Mouse (Mus musculus): Measurements from ENCODE around the gene Nudt9. TPM values are rescaled to one million over a fixed set of nuclear protein-coding genes. Genes with fewer than 3 reads are reported as not detected.
A peak's percentile ranks its signal among the peaks of the same experiment; 100 is the strongest.

Gene Nudt9
- total RNA-seq, 1 experiment from 2014 or later: 62.9 TPM

DNA sequence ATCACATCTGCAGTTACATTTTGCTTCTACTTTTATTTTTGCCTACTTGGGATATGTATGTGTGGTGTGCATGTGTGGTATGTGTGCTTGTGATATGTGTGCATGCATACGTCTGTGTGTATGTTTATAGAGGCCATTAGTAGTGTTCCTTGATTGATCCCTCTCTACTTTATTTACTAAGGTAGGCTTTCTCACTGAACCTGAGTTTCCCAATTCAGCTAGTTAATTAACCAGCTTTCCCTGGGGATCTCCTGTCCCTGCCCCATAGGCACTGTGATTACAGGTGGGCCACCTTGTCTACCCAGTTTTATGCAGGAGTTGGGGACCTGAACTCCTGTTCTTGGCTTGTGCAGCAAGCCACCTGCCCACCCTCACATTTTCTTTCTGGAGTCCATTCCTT lies 9.4 kb upstream of the Nudt9 start:
- DNase-seq: no peak

DNA sequence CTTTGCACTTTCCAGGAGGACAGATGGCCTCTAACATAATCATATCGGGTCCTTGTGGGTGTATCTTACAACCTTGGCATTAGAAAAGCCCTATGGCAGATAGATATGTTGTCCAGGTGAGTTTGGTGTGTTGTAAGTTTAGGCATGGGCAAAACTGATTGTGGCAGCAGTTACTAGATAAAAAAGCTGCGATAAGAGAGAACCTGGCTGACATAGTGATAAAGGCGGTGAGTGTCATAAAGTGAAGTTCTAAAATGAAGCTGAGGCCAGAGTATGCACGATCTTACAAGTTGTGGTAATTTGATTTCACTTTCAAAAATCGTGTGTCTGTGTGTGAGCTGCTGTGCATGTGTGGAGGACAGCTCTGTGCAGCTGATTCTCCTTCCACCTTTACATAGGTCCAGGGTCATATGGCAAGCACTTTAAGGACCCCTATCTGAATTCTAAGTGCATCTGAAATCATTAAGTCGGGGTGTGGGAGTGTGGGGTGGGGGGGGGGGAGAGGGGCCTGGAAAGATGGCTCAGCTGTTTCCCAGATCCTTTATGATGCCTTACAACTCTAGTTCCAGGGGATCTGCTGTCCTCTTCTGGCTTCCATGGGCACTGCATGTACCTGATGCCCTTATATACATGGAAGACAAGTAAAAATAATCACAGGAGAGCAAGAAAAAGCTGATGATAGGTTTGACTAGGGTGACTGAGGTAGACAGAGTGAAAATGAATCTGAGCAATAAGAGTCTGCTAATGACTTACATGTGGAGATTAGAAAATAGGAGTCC lies 6.8 kb upstream of the Nudt9 start:
- DNase-seq: peak; percentile 35

DNA sequence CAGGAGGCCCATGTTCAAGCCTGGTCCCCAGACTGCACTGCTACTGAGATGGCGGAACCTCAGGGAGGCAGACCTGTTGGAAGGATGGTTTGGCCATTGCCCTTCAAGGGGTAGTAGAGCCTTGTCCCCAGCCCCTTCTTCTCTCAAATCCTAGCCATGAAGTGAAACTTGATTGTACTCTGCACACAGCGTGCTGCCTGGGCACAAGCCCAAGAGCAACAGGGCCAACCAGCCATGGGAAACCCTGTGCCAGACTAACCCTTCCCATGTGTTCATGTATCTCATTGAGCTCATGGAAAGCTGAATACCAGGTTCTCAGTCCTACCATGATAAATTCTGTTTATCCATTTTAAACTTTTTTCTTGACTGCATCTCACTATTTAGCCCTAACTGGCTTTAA lies 3.2 kb upstream of the Nudt9 start:
- DNase-seq: no peak

DNA sequence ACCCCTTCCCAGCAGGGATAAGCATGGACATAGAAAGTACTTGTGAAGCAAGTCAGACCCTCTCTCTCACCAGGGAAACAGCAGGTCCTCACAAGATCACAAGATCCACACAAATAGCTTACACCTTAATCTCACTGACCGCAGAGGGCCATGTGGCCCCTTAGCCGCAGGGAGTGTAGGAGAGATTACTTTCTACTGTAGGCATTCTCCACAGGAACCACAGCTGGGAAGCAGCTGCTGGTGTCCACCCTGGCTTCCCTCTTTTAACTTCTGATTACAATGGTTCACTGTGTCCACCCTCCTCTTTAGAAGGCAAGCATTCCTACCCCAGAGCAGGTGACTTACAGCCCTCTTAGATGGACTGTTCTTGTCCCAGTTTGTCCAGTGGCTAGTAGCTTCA lies 2.4 kb upstream of the Nudt9 start:
- no peak for DNase-seq

DNA sequence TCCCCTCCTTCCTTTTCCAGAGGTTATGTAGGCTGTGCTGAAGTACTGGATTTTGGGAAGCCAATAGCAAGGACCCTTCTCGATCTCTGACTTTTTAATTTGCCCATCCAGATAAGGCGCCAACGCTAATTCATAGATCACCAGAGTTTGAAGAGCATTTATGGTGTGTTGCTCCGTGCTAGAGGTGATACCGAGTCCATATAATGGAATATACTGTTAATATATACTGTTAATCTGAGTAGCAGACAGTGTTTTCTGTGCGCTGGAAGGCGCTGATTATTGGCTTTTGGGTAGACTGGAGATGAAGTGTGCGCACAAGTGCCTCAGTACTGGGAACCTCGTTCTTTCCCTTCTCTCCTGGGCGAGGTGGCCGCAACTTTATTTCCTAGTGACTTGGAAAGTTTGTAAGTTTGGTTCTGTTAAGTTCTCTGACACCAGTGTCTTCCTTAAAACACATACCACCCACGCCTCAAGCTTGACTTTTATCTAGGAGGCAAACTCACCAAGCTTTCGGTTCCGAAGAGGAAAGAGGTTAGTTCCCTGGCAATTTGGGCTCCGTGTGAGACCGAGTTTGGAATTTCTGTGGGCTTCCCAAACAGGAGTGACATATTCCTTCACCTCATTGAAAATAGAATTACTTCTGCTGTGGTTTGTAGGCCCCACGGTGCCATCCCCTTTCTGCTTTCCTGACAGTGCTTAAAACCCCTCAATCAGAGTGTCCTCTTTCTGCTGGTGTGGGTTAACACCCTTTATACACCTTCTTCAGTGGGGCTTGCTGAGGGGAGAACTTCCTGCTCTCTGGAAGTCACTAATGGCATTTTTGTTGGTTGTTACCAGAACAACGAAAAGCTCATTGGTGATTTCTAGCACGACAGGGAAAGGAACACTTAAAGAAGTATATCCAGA lies 1.3 kb downstream of the Nudt9 start:
- no peak for DNase-seq

DNA sequence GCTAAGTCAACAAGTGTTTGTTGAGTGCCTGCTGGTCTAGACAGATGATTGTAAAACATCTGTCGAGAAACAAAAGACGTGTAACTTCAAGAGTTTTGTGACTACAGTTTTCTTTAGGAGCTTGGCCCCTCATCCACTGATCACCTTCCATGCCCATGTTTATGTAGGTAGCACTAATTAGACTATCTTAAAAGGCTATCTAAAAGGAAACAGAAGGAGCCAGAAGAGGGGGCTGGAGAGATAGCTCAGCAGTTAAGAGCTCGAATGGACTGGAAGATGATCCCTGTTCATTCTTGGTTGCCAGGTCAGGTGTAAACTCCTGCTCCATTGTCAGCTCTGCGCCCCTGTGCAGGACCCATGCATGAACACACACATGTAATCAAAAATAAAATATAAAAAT lies 2.0 kb downstream of the Nudt9 start:
- no peak for DNase-seq

DNA sequence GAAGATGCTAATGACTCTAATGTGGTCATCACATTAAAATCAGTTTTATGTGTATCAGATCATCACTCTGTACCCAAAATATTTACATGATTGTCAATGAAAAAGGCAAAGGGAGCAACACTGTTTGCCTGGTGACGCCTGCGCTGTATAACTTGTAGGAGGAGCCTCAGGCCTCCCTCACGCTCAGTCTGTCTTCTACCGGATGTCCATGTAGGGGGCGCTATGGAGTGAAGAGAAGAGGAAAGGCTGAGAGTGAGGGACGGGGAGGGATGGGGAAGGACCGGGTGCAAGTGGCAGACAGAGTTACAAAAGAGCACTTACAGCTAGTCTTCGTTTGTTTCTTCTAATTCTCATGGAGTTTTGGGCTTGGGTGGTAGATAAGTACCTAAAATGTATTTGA lies 6.8 kb downstream of the Nudt9 start:
- DNase-seq: peak; percentile 9

DNA sequence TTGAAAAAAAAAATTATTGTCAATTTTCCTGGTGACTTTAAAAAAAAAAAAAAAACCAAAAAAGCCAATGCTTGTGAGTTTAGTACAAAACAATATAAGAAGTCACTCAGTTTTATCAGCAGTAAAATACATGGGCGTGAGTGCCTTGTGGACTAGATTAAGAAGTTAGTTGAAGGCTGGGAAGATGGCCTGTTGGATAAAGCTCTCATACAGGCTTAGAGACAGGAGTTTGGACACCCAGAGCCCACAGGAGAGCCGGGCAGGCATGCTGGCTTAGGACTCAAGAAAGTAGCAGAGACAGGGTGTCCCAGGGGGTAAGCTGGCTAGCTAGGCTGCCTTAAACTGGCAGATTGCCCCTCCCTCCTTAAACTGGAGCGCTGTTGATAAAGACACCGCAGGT lies 8.8 kb downstream of the Nudt9 start:
- DNase-seq: no peak

DNA sequence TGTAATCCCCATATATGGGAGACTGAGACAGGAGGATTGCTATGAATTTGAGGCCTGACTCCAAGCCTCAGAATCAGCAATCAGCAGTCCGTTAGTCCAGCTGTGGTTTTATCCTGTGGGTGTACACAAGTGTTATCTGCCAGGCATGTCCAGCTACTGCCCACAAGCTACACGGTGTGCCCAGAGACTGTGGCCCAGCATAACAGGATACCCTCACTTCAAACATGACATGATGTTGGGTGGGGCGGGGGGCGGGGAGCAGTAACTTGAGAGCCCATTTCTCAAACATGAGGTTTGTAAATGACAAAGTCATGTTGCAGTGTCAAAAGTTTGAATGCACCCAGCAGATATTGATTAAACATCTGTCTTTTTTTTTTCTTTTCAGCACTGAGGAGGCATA lies 9.7 kb downstream of the Nudt9 start:
- no peak for DNase-seq

DNA sequence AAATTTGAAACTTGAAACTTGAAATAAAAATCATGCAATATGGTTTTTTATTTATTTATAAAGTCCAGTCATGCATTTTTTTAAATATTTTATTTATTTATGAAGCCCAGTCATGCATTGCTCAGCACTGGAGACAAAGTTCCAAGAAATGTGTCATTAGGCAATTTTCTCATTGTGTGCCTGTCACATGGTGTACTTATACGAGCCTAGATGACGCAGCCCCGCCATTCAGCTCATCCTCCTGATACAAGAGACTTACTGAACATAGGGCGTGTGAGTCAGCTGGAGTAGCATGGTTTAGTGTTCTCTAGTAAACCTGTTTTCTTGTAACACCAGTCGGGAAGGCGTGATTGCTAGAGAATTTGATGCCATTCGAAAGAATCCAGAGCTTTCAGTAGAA lies 10.2 kb downstream of the Nudt9 start:
- DNase-seq: peak; percentile 35

DNA sequence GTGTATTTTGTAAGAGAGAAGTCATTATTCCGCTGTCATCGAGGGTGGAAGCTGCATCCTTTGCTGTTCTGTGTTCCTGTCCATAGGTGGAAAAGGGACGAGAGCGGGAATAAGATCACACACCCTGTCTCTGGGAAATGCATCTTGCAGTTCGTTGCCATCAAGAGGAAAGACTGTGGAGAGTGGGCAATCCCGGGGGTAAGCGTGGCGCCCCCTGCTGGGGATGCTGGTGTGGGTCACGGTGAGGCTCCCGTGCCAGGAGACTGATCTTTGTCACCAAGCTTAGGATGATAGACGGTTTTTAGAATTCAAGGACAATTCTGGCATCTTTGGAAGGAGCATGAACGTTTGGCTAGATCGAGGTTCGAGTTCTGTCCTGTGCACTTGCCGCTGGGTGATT lies 11.9 kb downstream of the Nudt9 start:
- DNase-seq: peak; percentile 65

DNA sequence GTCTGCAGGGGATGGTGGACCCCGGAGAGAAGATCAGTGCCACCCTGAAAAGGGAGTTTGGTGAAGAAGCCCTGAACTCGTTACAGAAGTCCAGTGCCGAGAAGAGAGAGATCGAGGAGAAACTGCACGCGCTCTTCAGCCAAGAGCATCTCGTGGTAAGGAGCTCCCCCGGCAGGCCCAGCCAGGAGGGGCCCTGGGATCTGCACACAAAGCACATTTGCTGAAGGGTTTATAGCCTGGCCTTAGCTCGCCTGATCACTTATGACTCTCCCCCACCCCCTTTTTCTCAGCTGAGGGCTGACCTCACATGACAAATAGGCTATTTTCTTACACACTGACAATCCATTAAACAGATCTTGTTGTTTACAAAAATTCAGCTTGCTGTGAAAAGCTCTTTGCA lies 13.5 kb downstream of the Nudt9 start:
- DNase-seq: no peak

DNA sequence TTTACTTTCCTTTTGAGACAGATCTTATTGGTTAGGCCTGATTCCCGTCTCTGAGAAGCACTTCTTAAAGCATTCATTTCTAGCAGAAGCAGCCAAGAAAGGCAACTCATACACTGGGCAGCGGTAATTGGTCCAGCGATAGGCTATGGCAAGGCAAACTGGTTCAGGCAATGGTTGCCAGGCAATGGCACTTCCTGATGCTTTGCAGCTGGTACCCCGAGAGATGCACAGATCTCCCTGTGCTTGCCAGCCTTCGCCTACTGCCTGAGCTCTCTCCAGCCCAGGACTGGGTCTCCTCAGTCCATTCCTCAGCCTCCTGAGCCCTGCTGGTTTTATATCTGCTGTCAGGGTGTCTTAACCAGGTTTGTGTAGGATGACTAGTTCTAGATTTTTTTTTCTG lies 14.3 kb downstream of the Nudt9 start:
- no peak for DNase-seq

DNA sequence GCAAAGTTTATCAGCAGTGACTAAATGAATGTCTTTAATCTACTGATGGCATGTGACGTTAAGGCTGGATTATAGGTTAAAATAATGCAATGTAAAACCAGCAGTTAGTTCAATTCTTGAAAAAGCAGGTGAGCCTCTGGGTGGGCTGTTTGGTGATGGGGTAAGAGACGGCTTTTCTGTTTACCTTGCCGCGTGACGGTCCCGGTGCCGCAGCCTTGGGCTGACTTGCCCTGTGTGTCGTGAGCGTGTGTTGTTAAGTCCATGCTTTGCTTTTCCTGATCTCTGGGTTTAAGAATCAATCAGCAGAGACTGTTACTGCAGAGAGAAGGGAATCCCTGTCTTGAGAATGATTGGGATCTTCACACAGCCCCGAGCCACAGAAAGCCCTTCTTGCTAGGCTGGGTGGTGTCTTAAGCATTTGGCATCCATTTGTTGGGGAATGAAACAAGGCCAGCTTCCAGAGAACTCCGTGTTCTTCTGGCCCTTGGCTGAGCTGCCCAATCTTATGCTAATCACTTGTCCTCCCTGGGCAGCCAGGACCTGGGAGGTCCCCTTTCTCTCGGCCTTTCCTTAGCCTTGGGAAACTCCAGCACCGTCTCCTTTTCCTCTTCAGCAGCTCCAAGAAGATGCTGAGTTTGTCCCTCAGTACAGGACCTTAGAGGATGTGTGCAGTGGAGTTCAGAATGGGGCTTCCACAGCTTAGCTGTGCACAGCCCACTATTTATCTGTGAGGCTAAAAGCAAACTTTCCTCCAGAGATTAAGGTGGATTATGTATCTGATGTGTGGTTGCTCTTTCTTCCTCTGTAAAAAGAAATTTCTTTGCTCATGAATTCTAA lies 16.0 kb downstream of the Nudt9 start:
- DNase-seq: no peak

DNA sequence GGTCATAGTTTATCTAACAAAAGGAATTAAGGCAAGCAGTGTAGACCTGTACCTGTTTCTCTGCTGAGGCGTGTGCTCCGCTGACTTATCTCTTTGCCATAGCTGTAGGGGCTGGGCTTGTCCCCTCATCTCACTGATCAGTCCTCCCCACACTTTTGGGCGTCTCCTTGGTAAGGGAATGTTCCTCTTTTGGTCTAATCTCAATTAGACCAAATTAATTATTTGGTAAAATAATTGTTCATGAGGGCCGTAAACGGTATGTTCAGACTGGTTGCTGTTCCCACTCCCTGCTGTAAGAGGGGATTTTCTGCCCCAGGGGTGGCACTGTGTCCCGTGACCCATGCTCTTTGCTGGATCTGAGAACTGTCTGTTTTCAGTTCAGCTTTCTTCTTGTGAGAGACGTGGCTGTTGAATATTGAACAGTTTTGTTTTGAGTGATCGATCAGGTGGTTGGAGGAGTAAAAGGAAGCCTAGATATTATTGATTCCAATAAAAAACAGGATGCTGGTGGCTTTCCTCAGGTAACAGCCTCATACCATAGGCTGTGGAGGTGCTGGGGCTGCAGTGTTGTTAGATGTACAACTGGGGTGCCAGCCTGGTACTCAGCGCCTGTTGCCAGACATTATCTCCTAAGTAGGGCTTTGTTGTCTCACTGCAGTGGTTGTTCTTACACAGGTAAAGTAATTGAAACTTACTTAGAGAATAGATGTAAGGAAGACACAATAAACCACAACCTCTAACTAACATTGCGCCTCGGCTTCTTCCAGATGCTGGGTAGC lies 16.9 kb downstream of the Nudt9 start:
- no peak for DNase-seq

DNA sequence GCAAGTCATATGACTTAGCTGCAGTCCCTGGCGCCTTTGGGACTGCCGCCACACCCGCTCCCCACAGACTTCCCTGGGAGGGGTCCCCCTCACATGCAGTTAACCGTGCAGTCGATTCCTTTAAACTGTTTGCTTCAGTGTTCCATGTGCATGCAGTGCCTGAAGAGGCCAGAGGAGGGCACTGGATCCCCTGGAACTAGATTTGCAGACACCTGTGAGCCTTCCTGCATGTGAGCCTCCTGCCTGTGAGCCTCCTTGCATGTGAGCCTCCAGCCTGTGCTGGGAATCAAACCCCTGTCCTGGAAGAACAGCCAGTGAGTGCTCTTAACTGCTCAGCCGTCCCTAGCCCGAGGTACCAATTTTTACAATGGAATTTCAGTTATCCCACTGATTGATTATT lies 22.6 kb downstream of the Nudt9 start:
- peak; percentile 8 for DNase-seq

DNA sequence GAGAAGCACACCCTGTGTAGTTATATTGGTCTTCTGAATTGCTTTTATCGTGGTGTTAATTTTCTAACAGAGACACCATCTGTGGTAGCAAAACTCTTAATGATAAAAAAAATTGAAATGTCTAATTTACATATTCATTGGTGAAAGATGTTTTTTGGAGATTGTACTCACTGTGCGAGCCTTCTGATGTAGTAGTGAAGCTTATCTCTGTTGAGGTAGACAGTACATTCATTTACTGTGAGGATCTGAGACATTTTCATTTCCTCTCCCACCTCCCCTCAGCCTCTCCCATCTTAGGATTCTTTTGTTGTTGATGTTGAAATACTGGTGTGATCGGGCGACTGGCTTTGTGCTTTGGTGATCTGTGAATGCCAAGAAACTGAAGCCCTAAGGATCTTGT lies 24.9 kb downstream of the Nudt9 start:
- no peak for DNase-seq

DNA sequence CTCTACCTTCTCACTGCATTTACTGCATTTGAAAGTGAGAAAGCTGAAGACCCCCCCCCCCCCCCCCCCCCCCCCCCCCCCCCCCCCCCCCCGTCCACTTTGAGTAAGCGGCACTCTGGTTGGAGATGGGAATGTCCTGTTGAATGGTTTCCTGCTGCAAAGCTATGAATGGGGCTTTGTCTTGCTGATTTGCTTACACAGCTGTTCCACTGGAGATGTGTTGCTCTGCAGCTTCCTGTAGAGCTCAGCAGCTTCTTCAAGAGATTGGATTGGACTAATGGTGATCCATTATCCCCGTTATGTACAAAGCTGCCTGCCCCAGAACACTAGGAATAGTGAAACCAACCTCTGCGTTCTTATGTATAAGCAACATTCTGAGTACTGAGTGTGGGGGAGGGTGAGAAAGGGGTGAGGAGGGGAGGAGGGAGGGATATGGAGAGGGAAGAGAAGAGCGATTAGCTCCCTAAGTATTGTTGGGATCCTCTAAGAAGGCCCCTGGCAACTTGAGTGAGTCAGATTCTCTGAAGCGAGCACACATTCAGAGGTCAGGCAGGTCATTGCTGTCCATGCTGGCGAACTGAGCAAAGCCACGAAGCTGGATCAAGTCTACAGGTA lies 26.3 kb downstream of the Nudt9 start:
- no peak for DNase-seq

DNA sequence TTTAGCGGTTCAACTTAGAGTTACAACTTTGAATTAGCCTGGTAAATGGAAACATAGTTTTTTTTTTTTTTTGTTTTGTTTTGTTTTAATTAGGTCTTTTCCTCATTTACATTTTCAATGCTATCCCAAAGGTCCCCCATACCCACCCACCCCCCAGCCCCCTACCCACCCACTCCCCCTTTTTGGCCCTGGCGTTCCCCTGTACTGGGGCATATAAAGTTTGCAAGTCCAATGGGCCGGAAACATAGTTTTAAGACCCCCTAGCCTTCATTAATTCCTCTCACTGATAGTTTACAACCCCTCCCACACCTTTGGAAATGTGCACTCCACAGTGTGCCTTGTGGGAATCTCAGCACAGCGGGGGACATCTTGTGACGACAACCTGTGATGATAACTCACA lies 27.5 kb downstream of the Nudt9 start:
- no peak for DNase-seq

DNA sequence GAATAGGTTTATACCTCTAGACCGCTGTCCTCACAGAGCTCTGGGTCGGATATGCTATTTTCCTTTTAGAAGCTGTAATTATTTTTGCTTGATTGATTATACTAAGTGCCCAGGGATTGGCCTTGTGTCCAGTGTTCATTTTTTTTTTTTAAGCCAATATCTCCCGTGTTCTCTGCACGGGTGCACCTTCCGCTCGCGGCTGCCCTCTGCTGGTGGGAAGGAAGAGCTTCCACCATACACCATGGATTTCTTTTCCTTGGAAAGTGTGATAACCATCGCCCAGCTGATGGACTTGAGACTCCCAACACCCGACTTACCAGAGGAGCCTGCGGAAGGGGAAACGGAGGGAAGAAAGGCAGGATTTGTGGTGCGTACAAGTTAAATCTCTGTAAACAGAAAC lies 28.3 kb downstream of the Nudt9 start:
- DNase-seq: peak; percentile 77

DNA sequence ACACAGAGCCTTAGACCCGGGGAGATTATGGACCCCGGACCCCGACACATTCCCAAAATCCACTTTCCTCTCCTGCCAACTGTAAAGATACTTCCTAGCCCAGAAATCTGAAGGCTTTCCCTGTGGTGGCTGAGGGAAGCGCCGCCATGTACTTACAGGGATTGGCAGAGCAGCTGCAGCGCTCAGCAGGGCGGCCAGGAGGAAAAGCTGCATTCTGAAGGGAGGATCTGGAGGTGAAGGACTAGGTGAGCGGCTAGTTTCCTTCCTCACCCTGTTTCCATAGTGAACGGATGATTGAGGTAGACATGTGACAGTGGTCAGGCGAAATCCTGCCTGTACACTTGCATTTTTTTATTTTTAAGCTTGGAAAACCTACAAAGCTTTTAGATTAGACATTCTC lies 30.3 kb downstream of the Nudt9 start:
- no peak for DNase-seq

DNA sequence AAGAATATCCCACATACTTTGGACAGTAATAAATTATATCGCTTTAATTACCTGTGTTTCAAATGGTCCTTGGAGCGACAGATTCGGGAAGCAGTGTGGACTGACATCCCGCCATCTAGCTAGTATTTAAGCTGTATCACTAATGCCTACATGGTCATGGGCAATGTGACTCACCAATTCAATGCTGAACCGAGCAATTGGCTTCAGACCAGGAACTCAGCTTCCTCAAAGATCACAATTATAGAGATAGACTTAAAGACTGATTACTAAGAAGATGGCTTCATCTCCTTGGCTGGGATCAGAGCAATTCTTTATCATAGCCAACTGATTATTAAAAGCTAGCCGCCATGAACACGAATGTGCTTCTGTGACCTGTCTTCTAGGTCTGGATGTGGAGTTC lies 31.4 kb downstream of the Nudt9 start, which contains the start of gene Gm17660:
Gene Gm17660 (minus strand): TSS at position 101 of the 400 bp plus-strand sequence.
- no peak for DNase-seq

Data from adrenal gland, postnatal 25 days (tissue).